Mouse (Mus musculus): Measurements from ENCODE around the gene Serinc3. TPM values are rescaled to one million over a fixed set of nuclear protein-coding genes. Genes with fewer than 3 reads are reported as not detected.
A peak's percentile ranks its signal among the peaks of the same experiment; 100 is the strongest.

The Serinc3 gene
- total and polyA plus RNA-seq, 2 experiments from 2014 or later = 36.5 to 97.4 TPM

- H3K4me2 ChIP-seq (ENCODE audit: low read depth, low read length) = no peak overlapping the region
- no peaks in the 10 kb centered on the region for H3K9me3 ChIP-seq (ENCODE audit: low read length)
- no peak overlapping the region for H3K9ac ChIP-seq (replicated peaks; ENCODE audit: low read length)
- no peak for ATAC-seq
- DNase-seq (ENCODE audit: low spot score) = no peak
- H3K27ac ChIP-seq = 0 out of 2 replicates have a peak overlapping the region, but pooled peaks have one; percentile 4
- no peak overlapping the region for H3K4me3 ChIP-seq (ENCODE audit: low read length)
- 95% methylated on average over 3 of the region's 3 CpGs for WGBS
- peaks cover 13% of the 10 kb centered on the region for H3K4me1 ChIP-seq (ENCODE audit: insufficient read depth, low read length)
- no peaks in the 10 kb centered on the region for H3K27me3 ChIP-seq (ENCODE audit: insufficient read depth, low read length)
- no peaks in the 10 kb centered on the region for H3K36me3 ChIP-seq (ENCODE audit: insufficient read depth, low read length)
- TF ChIP-seq CTCF (IDR thresholded peaks at IDR 0.05; ENCODE audit: low read depth) = no peak
Measured at GRCm38 (mm10) chr2:163676745-163677144, 31.8 kb upstream of the Serinc3 start.

GRCm38 (mm10) chr2:163676321-163676720 is 31.4 kb upstream of the Serinc3 start:
- no peak for DNase-seq (ENCODE audit: low spot score)
- Histone ChIP-seq H3K4me3 (ENCODE audit: low read length) (no peak overlapping the region), H3K27me3 (ENCODE audit: insufficient read depth, low read length) (no peaks in the 10 kb centered on the region), H3K9me3 (ENCODE audit: low read length) (no peaks in the 10 kb centered on the region), H3K4me2 (ENCODE audit: low read depth, low read length) (no peak overlapping the region), H3K4me1 (ENCODE audit: insufficient read depth, low read length) (peaks cover 13% of the 10 kb centered on the region), H3K27ac (0 out of 2 replicates have a peak overlapping the region, but pooled peaks have one; percentile 4), H3K9ac (replicated peaks; ENCODE audit: low read length) (no peak overlapping the region), H3K36me3 (ENCODE audit: insufficient read depth, low read length) (no peaks in the 10 kb centered on the region)
- ATAC-seq = no peak
- TF ChIP-seq CTCF (IDR thresholded peaks at IDR 0.05; ENCODE audit: low read depth) = no peak
- 91% methylated on average over 4 of the region's 4 CpGs for WGBS

- no peak for DNase-seq (ENCODE audit: low spot score)
- H3K27ac ChIP-seq = 0 out of 2 replicates have a peak overlapping the region, but pooled peaks have one; percentile 4
Measured at GRCm38 (mm10) chr2:163675662-163676061, 30.7 kb upstream of the Serinc3 start.

GRCm38 (mm10) chr2:163675144-163675619 is 30.3 kb upstream of the Serinc3 start:
- TF ChIP-seq CTCF (IDR thresholded peaks at IDR 0.05; ENCODE audit: low read depth) = no peak
- peak overlapping the region; percentile 41; the same call in 1 of the 2 replicates for H3K27ac ChIP-seq
- H3K9ac ChIP-seq (replicated peaks; ENCODE audit: low read length) = 0 out of 2 replicates have a peak overlapping the region, but pooled peaks have one; percentile 3
- no peaks in the 10 kb centered on the region for H3K36me3 ChIP-seq (ENCODE audit: insufficient read depth, low read length)
- peaks cover 13% of the 10 kb centered on the region for H3K4me1 ChIP-seq (ENCODE audit: insufficient read depth, low read length)
- H3K9me3 ChIP-seq (ENCODE audit: low read length) = no peaks in the 10 kb centered on the region
- no peak overlapping the region for H3K4me3 ChIP-seq (ENCODE audit: low read length)
- ATAC-seq (no peak), DNase-seq (ENCODE audit: low spot score) (no peak)
- H3K27me3 ChIP-seq (ENCODE audit: insufficient read depth, low read length) = no peaks in the 10 kb centered on the region
- WGBS = 37% methylated on average over 5 of the region's 5 CpGs
- no peak overlapping the region for H3K4me2 ChIP-seq (ENCODE audit: low read depth, low read length)

More at GRCm38 (mm10) chr2:163675662-163676061, 30.7 kb upstream of the Serinc3 start:
- Histone ChIP-seq H3K4me1 (ENCODE audit: insufficient read depth, low read length) (peaks cover 13% of the 10 kb centered on the region), H3K27me3 (ENCODE audit: insufficient read depth, low read length) (no peaks in the 10 kb centered on the region), H3K9me3 (ENCODE audit: low read length) (no peaks in the 10 kb centered on the region), H3K36me3 (ENCODE audit: insufficient read depth, low read length) (no peaks in the 10 kb centered on the region), H3K4me2 (ENCODE audit: low read depth, low read length) (no peak overlapping the region), H3K9ac (replicated peaks; ENCODE audit: low read length) (0 out of 2 replicates have a peak overlapping the region, but pooled peaks have one; percentile 3), H3K4me3 (ENCODE audit: low read length) (no peak overlapping the region)
- 70% methylated on average over 6 of the region's 6 CpGs for WGBS
- ATAC-seq = no peak
- TF ChIP-seq CTCF (IDR thresholded peaks at IDR 0.05; ENCODE audit: low read depth) = no peak

GRCm38 (mm10) chr2:163674397-163674796 is 29.5 kb upstream of the Serinc3 start:
- no peaks in the 10 kb centered on the region for H3K36me3 ChIP-seq (ENCODE audit: insufficient read depth, low read length)
- no peaks in the 10 kb centered on the region for H3K9me3 ChIP-seq (ENCODE audit: low read length)
- H3K4me2 ChIP-seq (ENCODE audit: low read depth, low read length) = no peak overlapping the region
- ATAC-seq = no peak
- no peaks in the 10 kb centered on the region for H3K27me3 ChIP-seq (ENCODE audit: insufficient read depth, low read length)
- 63% methylated on average over 5 of the region's 5 CpGs for WGBS
- H3K9ac ChIP-seq (replicated peaks; ENCODE audit: low read length) = no peak overlapping the region
- DNase-seq (ENCODE audit: low spot score) = no peak
- no peak overlapping the region for H3K4me3 ChIP-seq (ENCODE audit: low read length)
- H3K4me1 ChIP-seq (ENCODE audit: insufficient read depth, low read length) = peaks cover 13% of the 10 kb centered on the region
- no peak for TF ChIP-seq CTCF (IDR thresholded peaks at IDR 0.05; ENCODE audit: low read depth)
- no peak overlapping the region for H3K27ac ChIP-seq

GRCm38 (mm10) chr2:163670872-163671594 is 26.1 kb upstream of the Serinc3 start:
- H3K36me3 ChIP-seq (ENCODE audit: insufficient read depth, low read length) = no peaks in the 10 kb centered on the region
- no peak for TF ChIP-seq CTCF (IDR thresholded peaks at IDR 0.05; ENCODE audit: low read depth)
- DNase-seq (ENCODE audit: low spot score) (no peak), ATAC-seq (no peak)
- H3K4me1 ChIP-seq (ENCODE audit: insufficient read depth, low read length) = peaks cover 12% of the 10 kb centered on the region
- H3K27ac ChIP-seq = no peak overlapping the region
- H3K9me3 ChIP-seq (ENCODE audit: low read length) = no peaks in the 10 kb centered on the region
- 91% methylated on average over 11 of the region's 11 CpGs for WGBS
- H3K4me2 ChIP-seq (ENCODE audit: low read depth, low read length) = no peak overlapping the region
- no peak overlapping the region for H3K4me3 ChIP-seq (ENCODE audit: low read length)
- H3K27me3 ChIP-seq (ENCODE audit: insufficient read depth, low read length) = no peaks in the 10 kb centered on the region
- no peak overlapping the region for H3K9ac ChIP-seq (replicated peaks; ENCODE audit: low read length)

GRCm38 (mm10) chr2:163667045-163667444 is 22.1 kb upstream of the Serinc3 start:
- 100% methylated on average over 1 of the region's 1 CpGs for WGBS

More at GRCm38 (mm10) chr2:163667045-163667444, 22.1 kb upstream of the Serinc3 start:
- Histone ChIP-seq H3K4me3 (ENCODE audit: low read length) (no peak overlapping the region), H3K9ac (replicated peaks; ENCODE audit: low read length) (no peak overlapping the region), H3K4me1 (ENCODE audit: insufficient read depth, low read length) (no peaks in the 10 kb centered on the region), H3K4me2 (ENCODE audit: low read depth, low read length) (no peak overlapping the region), H3K27me3 (ENCODE audit: insufficient read depth, low read length) (no peaks in the 10 kb centered on the region), H3K36me3 (ENCODE audit: insufficient read depth, low read length) (no peaks in the 10 kb centered on the region), H3K27ac (no peak overlapping the region), H3K9me3 (ENCODE audit: low read length) (no peaks in the 10 kb centered on the region)
- ATAC-seq = no peak
- no peak for DNase-seq (ENCODE audit: low spot score)
- no peak for TF ChIP-seq CTCF (IDR thresholded peaks at IDR 0.05; ENCODE audit: low read depth)
